Mouse (Mus musculus): ENCODE results near the gene Racgap1.

Gene Racgap1

GRCm38 (mm10) chr15:99664600-99665451 lies 13.4 kb upstream of the Racgap1 start:
- peak; percentile 49 for DNase-seq (ENCODE audit: low spot score)

GRCm38 (mm10) chr15:99663964-99664599 lies 12.6 kb upstream of the Racgap1 start:
- no peak for DNase-seq (ENCODE audit: low spot score)

GRCm38 (mm10) chr15:99662371-99662770 lies 10.9 kb upstream of the Racgap1 start:
- no peak for DNase-seq (ENCODE audit: low spot score)

GRCm38 (mm10) chr15:99661121-99661830 lies 9.8 kb upstream of the Racgap1 start:
- DNase-seq (ENCODE audit: low spot score) = no peak

- no peak for DNase-seq (ENCODE audit: low spot score)
Measured at GRCm38 (mm10) chr15:99658437-99658836, 7.0 kb upstream of the Racgap1 start.

GRCm38 (mm10) chr15:99655956-99656355 lies 4.5 kb upstream of the Racgap1 start:
- DNase-seq (ENCODE audit: low spot score) = no peak

GRCm38 (mm10) chr15:99653876-99654275 lies 2.4 kb upstream of the Racgap1 start:
- no peak for DNase-seq (ENCODE audit: low spot score)

GRCm38 (mm10) chr15:99653291-99653690 lies 1.8 kb upstream of the Racgap1 start:
- no peak for DNase-seq (ENCODE audit: low spot score)

GRCm38 (mm10) chr15:99651984-99652872 lies 772 bp upstream of the Racgap1 start:
- DNase-seq (ENCODE audit: low spot score) = no peak

- DNase-seq (ENCODE audit: low spot score) = no peak
Measured at GRCm38 (mm10) chr15:99650304-99650703, 1.2 kb downstream of the Racgap1 start.

GRCm38 (mm10) chr15:99649067-99649761 lies 2.2 kb downstream of the Racgap1 start:
- no peak for DNase-seq (ENCODE audit: low spot score)

GRCm38 (mm10) chr15:99648326-99648725 lies 3.1 kb downstream of the Racgap1 start:
- DNase-seq (ENCODE audit: low spot score) = no peak

GRCm38 (mm10) chr15:99644776-99645175 lies 6.7 kb downstream of the Racgap1 start:
- no peak for DNase-seq (ENCODE audit: low spot score)

GRCm38 (mm10) chr15:99643832-99644231 lies 7.6 kb downstream of the Racgap1 start:
- no peak for DNase-seq (ENCODE audit: low spot score)

GRCm38 (mm10) chr15:99642622-99643021 lies 8.8 kb downstream of the Racgap1 start:
- no peak for DNase-seq (ENCODE audit: low spot score)

- DNase-seq (ENCODE audit: low spot score) = no peak
Measured at GRCm38 (mm10) chr15:99638124-99638485, 13.4 kb downstream of the Racgap1 start.

- no peak for DNase-seq (ENCODE audit: low spot score)
Measured at GRCm38 (mm10) chr15:99637405-99638123, 13.9 kb downstream of the Racgap1 start.

GRCm38 (mm10) chr15:99634702-99635101 lies 16.8 kb downstream of the Racgap1 start:
- no peak for DNase-seq (ENCODE audit: low spot score)

- no peak for DNase-seq (ENCODE audit: low spot score)
Measured at GRCm38 (mm10) chr15:99631618-99632017, 19.8 kb downstream of the Racgap1 start.

- DNase-seq (ENCODE audit: low spot score) = no peak
Measured at GRCm38 (mm10) chr15:99622063-99622462, 29.4 kb downstream of the Racgap1 start.

- DNase-seq (ENCODE audit: low spot score) = no peak
Measured at GRCm38 (mm10) chr15:99619821-99620220, 31.6 kb downstream of the Racgap1 start.

Data from ovary, postnatal 36 days (tissue).